Mouse (Mus musculus): Measurements from ENCODE around the gene Sh3bp5.
"Not testable (repeated sequence)": the region's sequence is repeated elsewhere in the genome, so short reads cannot be mapped to it uniquely, and the experiment has no call there.

Gene Sh3bp5

GRCm38 (mm10) chr14:31435930-31436693 lies at the start of gene Sh3bp5:
Gene Sh3bp5 (minus strand): TSS chr14:31436078.
- peak; percentile 91 for DNase-seq (ENCODE audit: low spot score)

DNA sequence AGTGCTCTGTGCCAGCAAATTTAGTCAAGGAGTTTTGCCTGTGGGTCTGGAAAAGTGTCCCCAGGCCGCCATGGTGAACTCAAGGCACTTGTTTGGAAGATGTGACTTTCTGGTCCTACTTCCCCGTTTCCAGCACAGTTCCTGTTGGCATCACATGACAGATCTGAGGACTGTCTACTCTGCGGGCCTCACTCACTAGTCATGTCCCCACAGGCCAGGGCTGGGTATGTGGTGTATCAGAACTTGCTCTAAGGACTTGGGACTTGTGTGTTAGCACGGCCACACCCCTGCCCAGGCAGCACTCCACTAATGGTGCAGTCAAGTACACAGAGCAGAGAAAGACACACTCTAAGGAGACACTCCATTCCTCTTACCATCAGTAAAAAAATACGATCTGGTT lies 46.5 kb upstream of the Sh3bp5 start:
- DNase-seq (ENCODE audit: low spot score) = no peak

DNA sequence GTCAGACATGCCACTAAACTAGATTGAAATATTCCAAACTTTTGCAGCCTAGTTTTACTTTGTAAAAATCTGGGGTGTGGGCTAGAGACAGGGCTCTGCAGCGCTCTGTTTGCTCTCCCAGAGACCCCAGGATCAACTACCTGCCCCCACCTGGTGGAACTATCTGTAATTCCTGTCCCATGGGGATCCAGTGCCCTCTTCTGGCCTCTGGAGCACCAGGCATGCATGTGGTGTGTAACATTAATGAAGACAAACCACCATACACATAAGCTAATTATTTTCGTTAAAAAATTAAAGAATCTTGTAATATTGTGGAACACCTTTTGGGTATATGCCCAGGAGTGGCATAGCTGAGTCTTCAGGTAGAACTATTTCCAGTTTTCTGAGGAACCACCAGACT lies 37.4 kb upstream of the Sh3bp5 start:
- DNase-seq (ENCODE audit: low spot score) = no peak

- peak; percentile 60 for DNase-seq (ENCODE audit: low spot score)
Measured at GRCm38 (mm10) chr14:31472451-31473061, 36.7 kb upstream of the Sh3bp5 start.

DNA sequence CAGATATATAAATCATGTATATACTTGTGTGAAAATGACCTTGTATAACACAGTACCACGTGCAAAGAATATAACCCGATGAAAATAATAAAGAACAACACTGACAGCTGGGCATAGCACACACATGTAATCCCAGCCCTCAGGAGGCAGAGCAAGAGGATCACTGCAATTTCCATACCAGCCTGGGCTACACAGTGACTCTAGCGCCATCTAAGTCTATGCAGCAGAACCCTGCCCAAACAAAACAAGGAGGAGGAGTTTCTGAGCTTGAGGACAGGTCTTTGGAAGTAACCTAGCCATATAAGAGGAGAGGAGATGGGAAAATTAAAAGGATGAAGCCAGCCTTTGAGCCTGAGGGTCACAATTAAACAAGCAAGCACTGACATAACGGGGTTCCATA lies 33.8 kb upstream of the Sh3bp5 start:
- no peak for DNase-seq (ENCODE audit: low spot score)

DNA sequence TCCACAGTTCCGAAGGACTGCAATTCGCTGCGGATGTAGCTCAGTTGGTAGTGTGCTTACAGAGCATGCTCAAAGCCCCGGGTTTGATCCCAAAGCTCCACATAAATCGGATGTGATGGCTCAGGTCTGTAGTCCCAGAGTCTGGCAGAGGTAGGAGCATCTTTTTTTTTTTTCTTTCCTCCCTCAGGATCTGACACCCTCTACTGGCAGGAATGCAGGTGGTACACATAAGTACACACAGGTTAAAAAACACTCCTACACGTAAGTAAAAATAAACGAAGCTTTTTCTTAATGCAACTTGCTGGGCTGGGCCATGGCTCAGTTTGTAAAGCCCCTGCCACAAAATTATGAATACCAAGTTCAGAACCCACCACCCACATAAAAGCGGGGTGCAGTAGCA lies 28.3 kb upstream of the Sh3bp5 start:
- DNase-seq (ENCODE audit: low spot score) = peak; percentile 8

- DNase-seq (ENCODE audit: low spot score) = peak; percentile 9
Measured at GRCm38 (mm10) chr14:31462886-31463285, 27.0 kb upstream of the Sh3bp5 start.

DNA sequence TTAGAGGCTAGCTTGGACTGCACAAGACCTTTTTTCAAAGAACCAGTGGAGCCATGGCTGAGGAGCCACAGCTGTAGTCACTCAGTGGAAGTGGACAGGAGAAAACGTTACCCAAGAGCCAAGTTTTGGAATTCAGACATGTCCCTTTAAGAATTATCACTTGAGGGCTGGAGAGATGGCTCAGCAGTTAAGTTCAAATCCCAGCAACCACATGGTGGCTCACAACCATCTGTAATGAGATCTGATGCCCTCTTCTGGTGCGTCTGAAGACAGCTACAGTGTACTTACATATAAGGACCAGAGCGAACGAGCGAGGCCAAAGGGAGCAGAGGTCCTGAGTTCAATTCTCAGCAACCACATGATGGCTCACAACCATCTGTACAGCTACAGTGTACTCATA lies 26.3 kb upstream of the Sh3bp5 start:
- not testable (repeated sequence) for DNase-seq (ENCODE audit: low spot score)

GRCm38 (mm10) chr14:31458006-31458405 lies 22.1 kb upstream of the Sh3bp5 start:
- DNase-seq (ENCODE audit: low spot score) = no peak

DNA sequence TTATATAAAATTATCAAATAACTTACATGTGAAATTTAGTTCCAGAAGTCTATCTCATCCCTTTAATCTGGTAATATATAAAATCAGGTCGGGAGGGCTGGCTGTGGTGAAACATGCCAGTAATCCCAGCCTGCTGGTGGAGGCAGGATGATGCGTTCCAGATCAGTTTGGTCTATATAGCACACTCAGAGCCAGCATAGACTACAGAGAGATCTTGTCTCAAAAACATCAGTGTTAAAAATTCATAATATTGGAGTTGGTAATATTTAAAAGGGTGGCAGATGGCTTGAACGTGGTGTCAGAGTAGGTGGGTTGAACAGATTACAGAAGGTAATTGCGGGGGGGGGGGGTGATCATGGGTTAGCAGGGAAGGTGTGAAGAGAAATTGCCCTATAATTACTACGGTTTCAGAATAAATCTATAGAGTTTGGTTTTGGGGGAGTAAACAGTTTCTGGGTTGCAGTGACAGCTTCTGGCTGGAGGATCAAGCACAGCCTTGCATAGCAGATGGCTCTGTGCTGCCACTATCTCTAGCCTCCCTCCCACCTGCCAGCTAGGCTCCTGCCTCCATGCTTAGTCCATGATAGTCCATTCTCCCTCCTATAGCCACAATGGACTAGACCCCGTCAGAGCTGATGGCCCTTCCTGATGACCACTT lies 20.3 kb upstream of the Sh3bp5 start:
- no peak for DNase-seq (ENCODE audit: low spot score)

DNA sequence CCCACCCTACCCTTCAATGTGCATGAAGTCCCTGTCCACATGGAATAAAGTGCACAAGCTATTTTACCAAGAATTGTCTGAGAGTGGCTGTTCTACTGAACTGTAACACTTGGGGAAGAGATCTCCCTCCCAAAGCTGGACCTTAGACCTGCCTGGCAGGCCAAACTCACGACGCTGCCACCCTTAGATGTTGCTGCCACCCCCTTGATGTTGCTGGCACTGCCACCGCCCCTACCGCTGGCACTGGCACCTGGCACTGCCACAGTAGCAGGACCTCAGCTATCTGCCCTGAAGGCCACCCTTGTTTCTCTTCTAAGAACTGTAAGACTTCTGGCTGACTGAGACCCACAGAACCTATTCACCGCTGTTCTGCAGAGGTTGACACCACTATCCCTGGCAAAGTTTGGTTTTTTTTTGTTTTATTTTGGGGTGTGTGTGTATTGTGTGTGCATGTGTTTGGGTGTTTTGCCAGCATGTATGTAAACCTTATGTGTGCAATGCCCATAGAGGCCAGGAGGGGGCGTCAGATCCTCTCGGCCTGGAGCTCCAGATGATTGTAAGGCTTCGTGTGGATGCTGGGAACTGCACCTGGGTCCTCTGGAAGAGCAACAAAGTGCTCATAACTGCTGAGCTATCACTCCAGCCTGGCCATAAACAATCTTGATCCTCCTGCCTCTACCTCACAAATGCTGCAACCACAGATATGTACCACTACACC lies 19.1 kb upstream of the Sh3bp5 start:
- DNase-seq (ENCODE audit: low spot score) = no peak

DNA sequence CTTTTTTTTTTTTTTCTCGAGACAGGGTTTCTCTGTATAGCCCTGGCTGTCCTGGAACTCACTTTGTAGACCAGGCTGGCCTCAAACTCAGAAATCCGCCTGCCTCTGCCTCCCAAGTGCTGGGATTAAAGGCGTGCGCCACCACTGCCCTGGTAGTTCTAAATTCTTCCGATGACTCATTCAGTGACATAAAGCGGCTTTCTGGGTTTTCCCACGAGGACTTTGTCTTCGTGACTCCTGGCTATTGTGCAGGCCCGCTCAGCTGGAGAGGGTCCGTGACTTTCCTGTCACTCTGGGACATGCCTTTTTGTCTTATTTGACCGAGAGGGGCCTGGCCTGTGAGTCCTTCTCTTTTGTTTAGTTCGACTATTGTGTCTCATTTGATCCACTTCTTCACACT lies 18.1 kb upstream of the Sh3bp5 start:
- not testable (repeated sequence) for DNase-seq (ENCODE audit: low spot score)

DNA sequence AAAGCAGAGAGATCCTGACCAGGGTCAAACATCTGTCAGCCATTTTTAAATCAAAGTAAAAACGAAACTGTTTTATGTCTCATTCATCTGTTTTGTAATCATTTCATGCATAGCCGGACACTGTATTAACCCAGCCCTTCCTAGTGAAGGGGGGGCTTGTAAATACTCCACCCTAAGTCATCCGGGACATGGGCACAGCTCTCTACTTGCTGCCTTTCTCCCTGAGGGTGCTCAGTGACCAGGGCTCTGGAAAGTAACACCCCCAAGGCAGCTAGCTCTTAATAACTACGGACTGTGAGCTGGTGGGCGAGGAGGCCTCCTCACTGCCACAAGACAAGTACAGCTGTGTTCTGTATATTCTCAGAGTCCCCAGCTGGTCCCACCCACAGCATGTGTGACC lies 13.1 kb upstream of the Sh3bp5 start:
- no peak for DNase-seq (ENCODE audit: low spot score)

- no peak for DNase-seq (ENCODE audit: low spot score)
Measured at GRCm38 (mm10) chr14:31443616-31444015, 7.7 kb upstream of the Sh3bp5 start.

- DNase-seq (ENCODE audit: low spot score) = no peak
Measured at GRCm38 (mm10) chr14:31440725-31441124, 4.8 kb upstream of the Sh3bp5 start.

DNA sequence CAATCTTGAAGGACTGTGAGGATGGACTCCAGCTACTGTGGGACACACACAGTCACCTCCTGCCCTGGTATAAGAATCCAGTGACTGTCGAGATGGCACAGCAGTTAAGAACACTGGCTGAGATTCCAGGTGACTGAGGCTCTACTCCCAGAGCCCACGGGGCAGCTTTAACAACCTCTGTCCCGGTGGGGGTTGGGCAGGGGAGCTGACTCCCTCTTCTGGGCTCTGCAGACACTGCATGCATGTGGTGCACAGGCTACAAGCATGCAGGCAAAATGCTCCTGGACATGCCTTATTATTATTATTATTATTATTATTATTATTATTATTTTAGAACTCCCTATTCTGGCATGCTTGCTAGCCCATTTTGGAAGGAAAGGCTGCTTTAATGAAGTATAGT lies 4.4 kb upstream of the Sh3bp5 start:
- DNase-seq (ENCODE audit: low spot score) = no peak

- DNase-seq (ENCODE audit: low spot score) = no peak
Measured at GRCm38 (mm10) chr14:31439279-31439678, 3.4 kb upstream of the Sh3bp5 start.

DNA sequence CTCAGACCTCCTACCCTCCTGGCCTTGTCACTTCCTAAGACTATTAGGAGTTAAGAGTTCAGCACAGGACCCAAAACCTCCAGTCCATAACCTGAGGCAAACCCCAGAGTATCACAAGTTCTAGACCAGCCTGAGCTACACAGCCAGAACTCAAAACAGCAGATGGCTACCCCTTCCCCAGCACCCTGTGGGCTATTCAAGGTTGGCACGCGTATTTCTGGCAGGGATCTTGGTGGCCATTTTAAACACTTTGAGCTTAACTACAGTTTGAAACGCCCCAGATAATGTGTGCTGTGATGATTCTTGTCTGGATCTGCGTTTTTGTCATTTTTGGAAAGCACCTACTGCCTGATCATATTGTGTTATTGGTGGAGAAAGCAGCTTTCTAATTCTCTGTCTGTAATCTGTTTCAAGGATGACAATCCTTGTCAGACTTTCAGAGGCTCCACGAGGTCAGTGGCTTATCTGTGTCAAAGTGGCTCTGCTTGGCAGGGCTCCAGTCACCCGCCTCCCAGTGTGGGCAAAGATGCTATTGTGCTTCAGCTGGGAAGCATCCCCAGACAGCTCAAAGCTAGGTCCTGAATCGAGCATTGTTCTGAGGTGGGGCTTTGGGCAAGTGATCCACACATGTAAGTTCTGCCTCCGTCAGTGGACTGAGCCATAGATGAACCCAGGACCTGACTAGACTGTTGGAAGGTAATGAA lies 2.1 kb upstream of the Sh3bp5 start:
- DNase-seq (ENCODE audit: low spot score) = no peak

DNA sequence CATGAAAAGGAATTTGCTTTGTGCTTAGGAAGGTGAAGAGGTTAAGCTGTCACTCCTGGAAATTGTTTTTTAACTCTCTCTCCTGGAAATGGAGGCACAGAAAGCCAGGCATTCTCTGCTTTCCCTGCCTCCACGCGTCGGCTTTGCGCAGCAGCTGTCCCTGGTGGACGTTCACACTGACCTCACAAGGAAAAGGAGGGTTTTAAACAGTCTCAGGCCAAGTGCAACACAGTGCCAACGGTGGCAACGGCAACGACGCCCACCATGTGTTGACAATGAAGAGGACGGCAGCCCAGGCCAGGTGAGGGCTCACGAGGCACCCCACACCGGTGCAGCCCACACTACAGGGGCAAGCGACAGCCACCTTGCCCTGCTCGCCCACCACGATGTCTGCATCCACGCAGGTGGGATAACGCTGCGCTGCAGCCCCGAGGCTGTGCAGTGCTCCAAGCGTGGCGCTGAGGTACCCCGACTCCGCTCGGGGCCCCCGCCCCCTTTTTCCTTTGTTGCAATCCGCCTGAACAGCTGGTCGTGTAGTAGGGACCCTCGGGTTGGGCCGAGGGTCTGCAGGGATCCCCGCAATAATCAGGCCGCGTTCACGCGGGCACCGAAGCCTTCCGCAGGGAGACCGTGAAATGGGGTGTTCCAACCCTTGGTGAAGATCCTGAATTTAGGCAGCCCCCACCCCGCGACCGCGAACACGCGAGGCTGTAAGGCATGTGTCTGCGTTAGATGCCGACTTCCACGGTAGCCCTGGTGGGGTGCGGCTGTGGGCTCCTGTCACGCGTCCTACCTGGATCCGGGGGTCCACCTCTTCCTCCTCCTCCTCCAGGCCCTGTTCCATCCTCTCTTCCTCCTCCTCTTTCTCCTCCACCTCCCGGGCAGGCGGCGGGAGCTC lies 611 bp downstream of the Sh3bp5 start:
- peak; percentile 20 for DNase-seq (ENCODE audit: low spot score)

DNA sequence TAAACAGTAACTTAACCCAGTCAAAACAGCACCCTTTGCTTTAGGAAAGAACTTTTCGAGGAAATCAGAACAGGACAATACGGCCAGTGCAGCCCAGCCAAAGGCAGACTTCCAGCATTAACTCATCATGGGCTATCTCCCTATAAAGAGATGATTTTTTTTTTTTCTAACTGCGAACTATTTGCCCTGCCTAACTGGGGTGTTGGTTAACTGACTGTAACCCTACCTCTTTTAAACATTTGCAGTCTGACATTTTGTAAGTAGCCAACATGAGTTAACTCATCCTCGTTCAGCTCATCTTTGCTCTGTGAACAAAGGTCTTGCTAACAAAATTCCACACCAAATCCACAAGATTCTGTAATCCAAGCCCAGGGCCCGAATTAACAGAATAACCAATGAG lies 1.5 kb downstream of the Sh3bp5 start:
- no peak for DNase-seq (ENCODE audit: low spot score)

DNA sequence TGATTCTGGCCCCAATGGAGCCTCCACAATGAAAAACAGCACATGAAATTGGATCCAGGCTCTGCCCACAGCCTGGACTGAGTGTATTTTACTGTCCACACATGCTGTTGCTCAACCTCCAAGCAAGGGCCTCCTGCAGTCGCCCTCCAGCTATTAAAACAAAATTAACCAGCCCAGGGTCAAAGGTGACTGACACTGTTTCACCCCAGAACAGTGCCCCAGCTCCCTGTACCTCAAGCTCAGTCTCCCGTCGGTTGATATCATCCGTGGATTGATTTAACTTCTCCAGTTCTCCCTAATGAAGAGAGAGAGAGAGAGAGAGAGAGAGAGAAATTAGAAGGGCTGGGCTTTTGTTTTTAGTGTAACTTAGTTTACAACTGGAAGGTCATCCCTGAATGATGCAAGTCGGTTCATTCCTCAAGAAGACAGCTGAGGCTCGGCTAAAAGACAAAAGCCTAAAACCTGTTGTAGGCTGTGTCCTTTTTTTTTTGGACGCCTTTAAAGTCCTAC lies 2.0 kb downstream of the Sh3bp5 start:
- DNase-seq (ENCODE audit: low spot score) = no peak

Data from urinary bladder, postnatal 25 days (tissue).